Mouse (Mus musculus) heart, adult 9 months (tissue): ENCODE measurements at regions not wholly inside any gene's neighbourhood (a gene's known extent, or its start where the extent isn't known, plus 50 kb on each side); places are given as distances from the start of the nearest gene placed in this dataset.

ENCODE experiments used
- DNase-seq, 2 experiments: peaks; one replicate each; pipeline ENCODE4 v3.0.0; 2022; ENCODE audit warnings: low spot score in 2 of 2

GRCm38 (mm10) chr10:83896160-83896559 lies 173.5 kb downstream of the 1500009L16Rik start:
- peak; percentile 2 to 6 for DNase-seq

- DNase-seq = no peak
Measured at GRCm38 (mm10) chr10:83897558-83897957, 174.9 kb downstream of the 1500009L16Rik start.

DNA sequence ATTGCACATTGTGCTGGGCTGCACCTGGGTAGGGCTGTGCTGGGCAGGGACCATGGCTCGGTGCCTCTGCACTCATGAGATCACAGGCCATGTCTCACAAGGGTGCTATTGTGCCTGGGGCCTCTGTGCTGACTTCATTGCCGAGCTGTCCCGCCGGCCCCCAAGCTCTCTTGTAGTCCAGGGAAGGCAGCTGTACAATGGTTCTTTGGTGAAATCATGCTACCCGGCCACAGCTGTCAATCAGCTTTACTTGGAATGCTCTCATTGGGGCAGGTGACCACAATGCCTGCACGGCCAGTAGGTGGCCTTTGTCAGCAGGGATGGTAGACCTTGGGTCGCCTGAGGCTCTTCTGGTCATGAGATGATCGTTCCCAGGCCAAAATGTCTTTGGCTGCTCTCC lies 184.1 kb downstream of the 1500009L16Rik start:
- peak; percentile 31 to 40 for DNase-seq

DNA sequence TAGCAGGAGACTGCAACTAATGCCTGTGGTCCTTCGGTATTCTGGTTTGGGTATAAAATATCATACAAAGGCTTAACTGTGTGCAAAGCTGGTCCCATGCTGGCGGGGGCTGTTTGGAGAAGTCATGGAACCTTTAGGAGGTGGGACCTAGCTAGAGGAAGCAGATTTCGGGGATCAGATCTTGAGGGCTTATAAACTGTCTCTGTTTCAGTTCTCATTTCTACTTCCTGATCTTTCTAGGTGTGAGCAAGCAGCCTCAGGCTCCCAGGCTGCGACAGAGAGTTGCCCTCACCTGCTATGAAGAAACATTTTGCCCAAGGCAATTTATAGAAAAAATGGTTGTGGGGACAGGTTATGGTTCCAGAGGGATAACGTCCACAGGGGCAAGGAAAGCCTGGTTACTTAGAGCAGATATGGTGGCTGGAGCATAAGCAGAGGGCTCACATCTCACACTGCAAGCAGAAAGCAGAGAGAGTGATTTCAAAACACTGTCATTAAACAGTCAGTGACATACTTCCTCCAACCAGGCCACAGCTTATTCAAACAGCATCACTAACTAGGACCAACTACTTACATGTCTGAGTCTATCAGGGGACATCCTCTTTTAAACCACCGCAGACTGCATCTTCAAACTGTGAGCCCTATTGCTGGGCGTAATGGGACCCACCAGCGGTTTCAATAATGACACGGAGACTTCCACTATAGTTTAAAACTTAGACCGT lies 188.1 kb downstream of the 1500009L16Rik start:
- DNase-seq = no peak

DNA sequence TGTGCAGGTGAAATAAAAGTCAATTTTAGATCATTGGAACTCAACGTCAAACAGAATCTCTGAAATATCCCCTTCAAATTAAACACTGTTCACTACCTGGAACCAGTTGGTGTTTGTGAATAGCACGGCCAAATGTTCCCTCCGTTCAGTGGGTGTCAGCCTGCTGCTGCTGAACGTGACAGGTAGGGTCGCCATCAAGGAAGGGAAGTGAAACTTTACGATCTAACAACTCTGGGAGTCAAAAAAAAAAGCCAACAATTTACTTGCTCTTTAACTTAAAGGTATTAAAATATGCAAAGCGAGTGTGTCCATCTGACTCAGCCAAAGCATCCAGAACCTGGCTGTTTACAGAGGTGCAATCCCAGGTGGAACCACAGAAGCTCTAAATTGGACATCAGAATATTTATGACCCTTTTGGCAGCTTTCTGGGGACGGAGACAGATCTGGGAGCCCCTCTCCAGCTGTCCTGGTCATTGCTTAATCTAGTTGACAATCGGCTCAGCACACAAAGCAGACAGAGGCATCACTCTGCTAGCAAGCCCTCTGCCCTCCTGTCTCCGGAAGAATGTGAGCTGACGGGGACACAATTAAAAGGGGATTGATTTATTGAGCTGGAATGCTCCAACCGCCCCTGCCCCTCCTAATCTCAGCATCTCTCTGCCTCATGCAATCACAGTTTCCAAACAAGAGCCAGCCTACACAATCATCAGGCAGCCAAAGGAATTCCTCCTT lies 191.9 kb downstream of the 1500009L16Rik start:
- DNase-seq = no peak

- DNase-seq = no peak
Measured at GRCm38 (mm10) chr10:83915133-83915730, 192.6 kb downstream of the 1500009L16Rik start.

GRCm38 (mm10) chr10:83926990-83927389 lies 204.3 kb downstream of the 1500009L16Rik start:
- no peak for DNase-seq

DNA sequence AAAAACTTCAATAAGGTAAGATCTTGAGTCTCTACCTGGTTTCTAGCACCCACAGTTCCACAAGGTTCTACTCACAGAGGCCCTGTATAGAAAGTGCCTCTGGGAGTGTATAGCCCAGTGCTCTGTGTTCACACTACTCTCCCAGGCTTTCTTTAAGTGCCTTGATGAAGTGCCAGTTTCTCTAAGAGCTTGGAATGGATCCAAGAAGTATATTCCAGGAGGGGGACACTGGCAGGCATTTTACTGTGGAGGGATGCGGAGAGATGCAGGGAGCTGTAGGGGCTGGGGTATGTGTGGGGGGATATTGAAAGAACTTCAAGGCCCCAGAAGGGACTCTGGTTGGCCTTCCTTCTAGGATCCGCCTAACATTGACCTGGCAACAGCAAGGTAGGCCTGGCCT lies 204.9 kb downstream of the 1500009L16Rik start:
- no peak for DNase-seq

DNA sequence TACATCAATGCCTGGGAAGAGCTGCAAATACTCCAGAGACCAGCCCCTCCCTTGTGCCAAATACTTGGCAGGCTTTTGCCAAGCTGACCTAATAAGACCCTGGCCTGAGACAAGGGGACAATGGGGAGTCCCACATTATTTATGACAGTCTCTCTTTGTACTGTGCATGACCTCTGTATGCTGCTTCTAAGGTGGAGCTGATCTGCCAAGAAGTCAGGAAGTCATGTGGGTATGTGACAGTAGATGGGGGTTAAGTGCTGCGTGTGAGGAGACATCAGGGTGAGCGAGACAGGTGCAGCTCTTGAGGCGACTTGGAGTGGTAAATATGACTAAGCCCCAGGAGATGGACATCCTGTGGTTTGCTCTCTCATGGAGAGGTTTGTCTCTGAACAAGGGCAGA lies 209.1 kb downstream of the 1500009L16Rik start:
- no peak for DNase-seq

- DNase-seq = no peak
Measured at GRCm38 (mm10) chr10:83933201-83933600, 210.5 kb downstream of the 1500009L16Rik start.

DNA sequence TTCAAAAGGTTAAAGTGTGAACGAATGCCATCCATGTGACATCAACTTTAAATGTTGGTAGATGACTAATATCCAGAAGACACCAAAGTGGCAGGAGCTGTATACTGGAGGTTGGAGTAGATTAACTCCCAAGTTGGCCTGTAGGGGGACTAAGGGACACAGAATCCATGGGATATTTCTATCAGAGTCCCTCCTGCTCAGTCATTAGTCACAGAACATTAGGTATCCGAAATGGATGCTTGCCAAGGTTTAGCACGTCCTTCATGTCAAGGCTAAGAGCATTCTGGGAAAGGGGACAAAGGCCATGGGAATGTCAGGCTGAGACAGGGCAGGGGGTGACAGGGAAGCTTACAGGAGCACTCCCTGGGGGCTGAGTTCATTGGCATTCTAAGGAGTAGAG lies 211.8 kb downstream of the 1500009L16Rik start:
- no peak for DNase-seq

GRCm38 (mm10) chr10:83937168-83937567 lies 214.5 kb downstream of the 1500009L16Rik start:
- peak; percentile 76 to 81 for DNase-seq

GRCm38 (mm10) chr10:83942101-83942500 lies 219.4 kb downstream of the 1500009L16Rik start:
- DNase-seq = peak; percentile 19 to 23

DNA sequence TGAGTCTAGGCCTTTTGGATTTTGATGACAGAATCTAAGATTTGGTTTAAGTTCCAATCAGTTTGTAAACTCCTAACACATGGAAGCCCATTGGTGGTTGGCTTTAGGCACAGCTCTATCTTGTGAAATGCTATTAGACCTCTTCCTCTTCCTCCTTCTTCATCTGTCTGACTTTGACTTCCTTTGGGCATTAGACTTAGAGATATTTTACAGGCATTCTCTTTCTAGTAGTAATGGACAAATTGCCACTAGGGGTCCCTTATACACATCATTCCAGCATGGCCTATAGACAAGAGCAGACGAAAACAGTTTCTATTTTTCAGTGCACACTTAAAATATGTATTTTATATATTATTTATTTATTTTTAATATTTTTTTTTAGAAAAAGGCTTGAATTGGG lies 221.5 kb downstream of the 1500009L16Rik start:
- DNase-seq = no peak

GRCm38 (mm10) chr10:83944897-83945296 lies 222.2 kb downstream of the 1500009L16Rik start:
- DNase-seq = no peak

GRCm38 (mm10) chr10:83945503-83945902 lies 222.8 kb downstream of the 1500009L16Rik start:
- no peak for DNase-seq

GRCm38 (mm10) chr10:83946186-83947176 lies 223.8 kb downstream of the 1500009L16Rik start:
- DNase-seq = peak in 1 of 2 experiments; percentile 50

GRCm38 (mm10) chr10:83957118-83957759 lies 234.6 kb downstream of the 1500009L16Rik start:
- DNase-seq = no peak

- DNase-seq = no peak
Measured at GRCm38 (mm10) chr10:83958397-83958796, 235.7 kb downstream of the 1500009L16Rik start.

DNA sequence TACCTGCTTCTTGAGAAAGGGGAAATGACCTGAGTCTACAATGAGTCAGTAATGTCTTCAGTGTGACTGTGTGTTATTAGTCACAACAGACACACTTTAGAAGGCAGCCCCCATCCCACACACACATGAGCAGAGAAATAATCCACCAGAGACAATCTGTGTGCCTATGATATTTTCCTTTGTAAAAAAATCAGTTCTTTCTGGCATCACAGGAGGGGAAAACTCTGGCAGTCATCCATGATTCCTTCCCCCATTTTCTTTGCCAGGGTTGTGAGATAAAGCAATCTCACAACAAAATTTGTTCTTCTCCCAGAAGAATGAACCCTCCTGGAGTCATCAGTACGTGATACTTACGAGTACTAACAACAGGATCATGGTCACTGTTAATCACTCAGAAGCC lies 236.2 kb downstream of the 1500009L16Rik start:
- no peak for DNase-seq

DNA sequence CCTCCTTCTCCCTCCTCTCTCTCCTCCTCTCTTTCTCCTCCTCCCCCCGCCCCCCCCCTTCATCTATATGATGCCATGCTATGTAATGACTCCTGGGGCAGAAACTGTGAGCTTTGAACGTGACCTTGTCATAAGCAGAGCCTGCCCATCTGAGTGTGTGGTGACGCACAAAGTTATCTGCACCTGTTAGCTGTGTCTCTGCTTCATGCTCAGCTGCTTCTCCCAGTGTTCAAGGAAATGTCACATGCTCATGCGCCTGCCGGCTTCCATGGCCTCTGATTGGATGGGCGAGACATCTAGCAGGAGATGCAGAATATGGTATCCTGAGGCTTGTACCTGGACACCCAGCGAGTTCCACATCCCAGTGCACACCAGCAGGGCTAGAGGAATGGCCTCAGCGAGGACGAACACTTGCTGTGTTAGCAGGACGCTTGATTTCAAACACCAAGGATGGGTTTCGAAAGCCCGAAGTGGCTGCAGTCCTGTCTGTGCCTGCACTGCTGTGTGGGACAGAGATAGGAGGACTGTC lies 240.6 kb downstream of the 1500009L16Rik start:
- no peak for DNase-seq
